Mouse (Mus musculus) intestine, postnatal 0 days (tissue): ENCODE measurements at regions not wholly inside any gene's neighbourhood (a gene's known extent, or its start where the extent isn't known, plus 50 kb on each side); places are given as distances from the start of the nearest gene placed in this dataset.

ENCODE experiments used
- ATAC-seq: fragments of 200-750 bp; cut with Nextera tagmentation; 2 replicates; pipeline ENCODE4 v1.8.0; 2017; ENCODE audit warnings: mild to moderate bottlenecking, moderate TSS enrichment, moderate library complexity
- H3K27ac ChIP-seq: fragments of 300-500 bp; sonication (generic); 2 replicates; pipeline ENCODE4 v1.5.1; 2014; ENCODE audit warnings: mild to moderate bottlenecking, low read depth, low read length, moderate library complexity
- H3K27me3 ChIP-seq: fragments of 300-500 bp; sonication (generic); replicated peaks from 2 replicates; pipeline ENCODE4 v1.6.1; 2014; ENCODE audit warnings: low read length, mixed read lengths; ENCODE audit not compliant: control insufficient read depth, insufficient read depth
- H3K36me3 ChIP-seq: fragments of 300-500 bp; sonication (generic); 2 replicates; pipeline ENCODE4 v1.6.1; 2014; ENCODE audit warnings: mild to moderate bottlenecking, moderate library complexity; ENCODE audit not compliant: control insufficient read depth, insufficient read depth
- H3K4me1 ChIP-seq: fragments of 300-500 bp; sonication (generic); replicated peaks from 2 replicates; pipeline ENCODE4 v1.6.1; 2014; ENCODE audit warnings: antibody characterized with exemption, low read length, mixed read lengths; ENCODE audit not compliant: control insufficient read depth, insufficient read depth
- H3K4me2 ChIP-seq: fragments of 300-500 bp; sonication (generic); replicated peaks from 2 replicates; pipeline ENCODE4 v1.6.1; 2014; ENCODE audit warnings: low read depth, mild to moderate bottlenecking, moderate library complexity
- H3K4me3 ChIP-seq: fragments of 300-500 bp; sonication (generic); 2 replicates; pipeline ENCODE4 v1.5.1; 2014; ENCODE audit warnings: low read depth, low read length
- H3K9ac ChIP-seq: fragments of 300-500 bp; sonication (generic); 2 replicates; pipeline ENCODE4 v1.6.1; 2014; ENCODE audit warnings: mild to moderate bottlenecking, low read depth, low read length
- H3K9me3 ChIP-seq: fragments of 300-500 bp; sonication (generic); 2 replicates; pipeline ENCODE4 v1.6.1; 2016; ENCODE audit warnings: mixed run types; ENCODE audit not compliant: control insufficient read depth
- CTCF ChIP-seq: sonication (generic); IDR thresholded peaks from 2 replicates; pipeline ENCODE4 v1.5.1; 2016; ENCODE audit warnings: low read depth, mild to moderate bottlenecking, control low read depth, antibody characterized with exemption, moderate library complexity
- WGBS: fragments of 180-500 bp; shearing (Covaris S2); extraction: QIAGEN DNeasy Blood & Tissue Kit; methylation state at CpG from one replicate; pipeline ENCODE4 v1.1.7; 2014; 5-methylcytosine and 5-hydroxymethylcytosine counted together

- H3K4me3 ChIP-seq, result no peak overlapping the region
- H3K4me2 ChIP-seq, result no peak overlapping the region
- no peaks in the 10 kb centered on the region for H3K4me1 ChIP-seq
- 76% methylated on average over 6 of the region's 6 CpGs for WGBS
- ATAC-seq, result no peak
- no peaks in the 10 kb centered on the region for H3K27me3 ChIP-seq
- no peak overlapping the region for H3K9ac ChIP-seq
- no peaks in the 10 kb centered on the region for H3K36me3 ChIP-seq
- H3K9me3 ChIP-seq, result no peaks in the 10 kb centered on the region
- TF ChIP-seq CTCF, result no peak
- H3K27ac ChIP-seq, result no peak overlapping the region
Measured at GRCm38 (mm10) chr17:45341573-45341972, 92.0 kb downstream of the Cdc5l start.

- H3K9ac ChIP-seq, result no peak overlapping the region
- H3K27me3 ChIP-seq, result no peaks in the 10 kb centered on the region
- no peaks in the 10 kb centered on the region for H3K4me1 ChIP-seq
- H3K4me3 ChIP-seq, result no peak overlapping the region
- WGBS, result 51% methylated on average over 4 of the region's 4 CpGs
- no peaks in the 10 kb centered on the region for H3K9me3 ChIP-seq
- H3K36me3 ChIP-seq, result no peaks in the 10 kb centered on the region
- no peak for TF ChIP-seq CTCF
- no peak overlapping the region for H3K4me2 ChIP-seq
- H3K27ac ChIP-seq, result no peak overlapping the region
- peak; percentile 66; the same call in 1 of the 2 replicates for ATAC-seq
Measured at GRCm38 (mm10) chr17:45340851-45341250, 92.7 kb downstream of the Cdc5l start.

GRCm38 (mm10) chr17:45339226-45339625 lies 94.3 kb downstream of the Cdc5l start:
- TF ChIP-seq CTCF, result no peak
- no peak for ATAC-seq
- Histone ChIP-seq H3K4me2 (no peak overlapping the region), H3K36me3 (no peaks in the 10 kb centered on the region), H3K4me3 (no peak overlapping the region), H3K27me3 (no peaks in the 10 kb centered on the region), H3K9me3 (no peaks in the 10 kb centered on the region), H3K9ac (no peak overlapping the region), H3K4me1 (no peaks in the 10 kb centered on the region), H3K27ac (no peak overlapping the region)
- 72% methylated on average over 11 of the region's 11 CpGs for WGBS

- Histone ChIP-seq H3K4me1 (no peaks in the 10 kb centered on the region), H3K4me3 (no peak overlapping the region), H3K4me2 (no peak overlapping the region), H3K36me3 (no peaks in the 10 kb centered on the region), H3K27ac (no peak overlapping the region), H3K9ac (no peak overlapping the region), H3K9me3 (no peaks in the 10 kb centered on the region), H3K27me3 (no peaks in the 10 kb centered on the region)
- WGBS, result 78% methylated on average over 4 of the region's 4 CpGs
- no peak for ATAC-seq
- no peak for TF ChIP-seq CTCF
Measured at GRCm38 (mm10) chr17:45338086-45338485, 95.5 kb downstream of the Cdc5l start.

GRCm38 (mm10) chr17:45335586-45336151 lies 97.9 kb downstream of the Cdc5l start:
- ATAC-seq, result no peak
- no peak for TF ChIP-seq CTCF
- 82% methylated on average over 9 of the region's 9 CpGs for WGBS
- no peaks in the 10 kb centered on the region for H3K9me3 ChIP-seq
- no peak overlapping the region for H3K27ac ChIP-seq
- H3K36me3 ChIP-seq, result no peaks in the 10 kb centered on the region
- no peaks in the 10 kb centered on the region for H3K4me1 ChIP-seq
- H3K4me3 ChIP-seq, result no peak overlapping the region
- H3K9ac ChIP-seq, result no peak overlapping the region
- no peaks in the 10 kb centered on the region for H3K27me3 ChIP-seq
- H3K4me2 ChIP-seq, result no peak overlapping the region

- Histone ChIP-seq H3K4me1 (no peaks in the 10 kb centered on the region), H3K27ac (no peak overlapping the region), H3K36me3 (no peaks in the 10 kb centered on the region), H3K9me3 (no peaks in the 10 kb centered on the region), H3K4me2 (no peak overlapping the region), H3K4me3 (no peak overlapping the region), H3K27me3 (no peaks in the 10 kb centered on the region), H3K9ac (no peak overlapping the region)
- no peak for TF ChIP-seq CTCF
- WGBS, result 66% methylated on average over 13 of the region's 13 CpGs
- ATAC-seq, result no peak
Measured at GRCm38 (mm10) chr17:45334732-45335381, 98.7 kb downstream of the Cdc5l start.
